Mouse (Mus musculus) myocyte (in vitro differentiated cells): ENCODE results near the gene Ccdc61. TPM values are rescaled to one million over a fixed set of nuclear protein-coding genes. Genes with fewer than 3 reads are reported as not detected.
A peak's percentile ranks its signal among the peaks of the same experiment; 100 is the strongest.

Experiments used
- H3K27me3 ChIP-seq: one replicate; pipeline ENCODE4 v1.6.1; 2011; ENCODE audit not compliant: control insufficient read depth, insufficient read depth, insufficient read length
- H3K36me3 ChIP-seq: one replicate; pipeline ENCODE4 v1.6.1; 2011; ENCODE audit not compliant: control insufficient read depth, insufficient read depth
- H3K4me2 ChIP-seq: one replicate; pipeline ENCODE4 v1.6.1; 2011; ENCODE audit warnings: low read depth, control low read depth
- H3K4me3 ChIP-seq: one replicate; pipeline ENCODE4 v1.5.1; 2011; ENCODE audit warnings: mild to moderate bottlenecking, control low read depth, moderate library complexity
- H3K79me2 ChIP-seq: one replicate; pipeline ENCODE4 v1.6.1; 2011; ENCODE audit not compliant: control insufficient read depth, insufficient read depth
- H3ac ChIP-seq: one replicate; pipeline ENCODE4 v1.6.1; 2011; ENCODE audit not compliant: control insufficient read depth, insufficient read length
- CEBPB ChIP-seq: IDR thresholded peaks from 2 replicates; pipeline ENCODE4 v1.6.1; 2011; ENCODE audit warnings: mild to moderate bottlenecking, moderate library complexity; ENCODE audit not compliant: poor library complexity, insufficient read depth, severe bottlenecking
- E2F4 ChIP-seq: IDR thresholded peaks from one replicate; pipeline ENCODE4 v1.6.1; 2011; ENCODE audit warnings: mild to moderate bottlenecking, control low read depth, moderate library complexity; ENCODE audit not compliant: insufficient read depth
- MAX ChIP-seq: IDR thresholded peaks from one replicate; pipeline ENCODE4 v1.6.1; 2011; ENCODE audit warnings: low read depth, mild to moderate bottlenecking, control low read depth
- MYOD1 ChIP-seq, 3 experiments: IDR thresholded peaks; one replicate each; pipeline ENCODE4 v1.6.1; 2011; ENCODE audit warnings: control low read depth in 2 of 3, low read depth in 2 of 3, mild to moderate bottlenecking in 2 of 3, moderate library complexity in 1 of 3; ENCODE audit not compliant: insufficient read length in 2 of 3, control insufficient read depth in 1 of 3
- MYOG ChIP-seq, 3 experiments: IDR thresholded peaks; one replicate each; pipeline ENCODE4 v1.6.1; 2011; ENCODE audit warnings: control low read depth in 2 of 3, low read depth in 2 of 3, mild to moderate bottlenecking in 2 of 3; ENCODE audit not compliant: insufficient read length in 2 of 3, control insufficient read depth in 1 of 3, insufficient read depth in 1 of 3
- POLR2A ChIP-seq: IDR thresholded peaks from one replicate; pipeline ENCODE4 v1.6.1; 2011; ENCODE audit warnings: low read depth, mild to moderate bottlenecking, control low read depth, moderate library complexity; ENCODE audit not compliant: insufficient read length
- POLR2AphosphoS2 ChIP-seq: IDR thresholded peaks from one replicate; pipeline ENCODE4 v1.6.1; 2011; ENCODE audit warnings: low read depth, control low read depth; ENCODE audit not compliant: insufficient read length
- REST ChIP-seq: IDR thresholded peaks from one replicate; pipeline ENCODE4 v1.6.1; 2011; ENCODE audit warnings: mild to moderate bottlenecking, control low read depth, moderate library complexity; ENCODE audit not compliant: insufficient read depth, insufficient read length
- SRF ChIP-seq: IDR thresholded peaks from one replicate; pipeline ENCODE4 v1.6.1; 2011; ENCODE audit warnings: low read depth; ENCODE audit not compliant: control insufficient read depth, insufficient read length
- TCF12 ChIP-seq: IDR thresholded peaks from one replicate; pipeline ENCODE4 v1.6.1; 2011; ENCODE audit warnings: mild to moderate bottlenecking, control low read depth; ENCODE audit not compliant: poor library complexity, insufficient read depth, severe bottlenecking
- TCF3 ChIP-seq: IDR thresholded peaks from one replicate; pipeline ENCODE4 v1.6.1; 2011; ENCODE audit warnings: low read depth, control low read depth; ENCODE audit not compliant: insufficient read length
- USF1 ChIP-seq: IDR thresholded peaks from one replicate; pipeline ENCODE4 v1.6.1; 2011; ENCODE audit warnings: low read depth, mild to moderate bottlenecking, control low read depth, moderate library complexity
- polyA plus RNA-seq: library from polyadenylated mRNA; unstranded; fragments of >200 nt; fragmentation: generic; extraction: Trizol; gene quantifications from one replicate; pipeline ENCODE4 v1.2.1, GENCODE M21; 2012; ENCODE audit warnings: missing spikeins

Gene Ccdc61
- polyA plus RNA-seq, 1 experiment: 7.7 TPM

DNA sequence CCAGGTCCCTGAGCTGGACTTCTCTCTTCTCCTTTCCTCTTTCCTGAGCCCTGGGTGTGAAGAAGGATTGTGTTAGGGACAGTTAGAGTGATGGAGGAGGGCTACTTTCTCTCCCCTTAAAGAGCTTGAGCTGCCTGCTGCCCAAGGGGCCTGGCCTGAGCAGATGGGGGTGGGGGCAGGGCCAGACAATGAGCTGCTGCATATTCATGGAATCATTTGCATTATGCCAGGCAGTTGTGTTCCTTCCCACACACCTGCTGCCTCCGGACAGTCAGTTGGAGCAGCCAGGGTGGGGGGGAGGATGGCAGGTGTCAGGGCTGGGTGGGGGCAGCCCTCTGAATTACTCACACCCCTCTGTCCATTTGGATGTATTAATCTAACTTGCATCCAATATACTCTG is 32.2 kb upstream of the Ccdc61 start:
- TF ChIP-seq CEBPB (no peak), MYOD1 (IDR thresholded peaks at IDR 0.05; ENCODE audit: control insufficient read depth in 1 of 3, insufficient read length in 2 of 3, low read depth in 2 of 3) (peak in 1 of 3 experiments; percentile 30)
- Histone ChIP-seq H3K4me2 (no peak overlapping the region), H3K27me3 (peaks cover 25% of the 10 kb centered on the region)

DNA sequence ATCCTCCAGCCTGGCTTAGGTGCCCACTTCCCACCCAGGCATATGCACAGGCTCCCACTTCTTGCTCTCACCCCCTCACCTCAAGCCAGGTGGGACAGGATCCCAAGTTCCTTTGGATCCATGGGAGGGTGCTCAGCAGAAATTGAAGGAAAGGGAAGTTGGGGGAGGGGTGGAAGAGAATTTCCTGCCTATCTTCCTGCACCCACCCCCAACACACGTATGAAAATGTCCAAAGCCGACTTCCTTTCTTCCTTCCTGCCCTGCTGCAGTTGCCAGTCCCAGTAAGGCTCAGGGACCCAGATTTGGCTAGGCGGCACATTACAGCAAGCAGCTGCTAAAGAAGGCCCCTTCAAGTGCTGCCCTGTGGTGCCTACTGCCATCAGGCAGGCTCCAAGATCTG is 17.5 kb upstream of the Ccdc61 start:
- Histone ChIP-seq H3K27me3 (peaks cover 21% of the 10 kb centered on the region), H3K4me2 (no peak overlapping the region)

More for the DNA sequence above, 32.2 kb upstream of the Ccdc61 start:
- Histone ChIP-seq H3K36me3 (no peaks in the 10 kb centered on the region), H3K79me2 (no peaks in the 10 kb centered on the region), H3K4me3 (no peak overlapping the region), H3ac (no peak overlapping the region)

DNA sequence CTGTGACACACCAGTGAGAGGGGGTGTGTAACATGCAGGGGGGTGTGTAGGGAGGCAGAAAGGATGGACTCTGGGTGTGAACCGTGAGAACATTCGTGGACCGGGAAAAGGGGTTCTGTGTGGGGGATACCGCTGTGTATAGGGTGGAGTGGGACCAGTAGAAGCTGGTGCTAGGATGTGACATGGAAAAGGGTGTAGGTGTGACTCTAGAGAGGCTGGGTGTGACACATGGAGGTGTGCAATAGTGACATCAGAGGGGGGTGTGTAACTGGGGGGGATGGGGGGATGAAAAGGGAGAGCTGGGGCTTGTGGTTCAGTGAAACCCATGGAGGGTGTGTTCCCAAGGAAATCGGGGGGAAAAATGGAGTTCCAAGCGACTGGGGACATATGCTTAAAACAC is 16.7 kb upstream of the Ccdc61 start:
- Histone ChIP-seq H3K4me2 (no peak overlapping the region), H3K36me3 (no peaks in the 10 kb centered on the region), H3K27me3 (peaks cover 21% of the 10 kb centered on the region), H3K79me2 (no peaks in the 10 kb centered on the region), H3ac (no peak overlapping the region), H3K4me3 (no peak overlapping the region)
- no peak for TF ChIP-seq E2F4
- TF ChIP-seq TCF3: no peak
- no peak for TF ChIP-seq POLR2A
- no peak for TF ChIP-seq MYOD1 (IDR thresholded peaks at IDR 0.05; ENCODE audit: control insufficient read depth in 1 of 3, insufficient read length in 2 of 3, low read depth in 2 of 3)
- no peak for TF ChIP-seq SRF
- no peak for TF ChIP-seq REST
- no peak for TF ChIP-seq USF1
- TF ChIP-seq TCF12: no peak
- no peak for TF ChIP-seq POLR2AphosphoS2
- TF ChIP-seq MYOG (IDR thresholded peaks at IDR 0.05; ENCODE audit: control insufficient read depth in 1 of 3, insufficient read depth in 1 of 3, insufficient read length in 2 of 3, low read depth in 2 of 3): no peak
- TF ChIP-seq MAX: no peak

More for the DNA sequence above, 17.5 kb upstream of the Ccdc61 start:
- Histone ChIP-seq H3K4me3 (no peak overlapping the region), H3K36me3 (no peaks in the 10 kb centered on the region), H3ac (no peak overlapping the region), H3K79me2 (no peaks in the 10 kb centered on the region)
- TF ChIP-seq POLR2AphosphoS2 (no peak), SRF (no peak), MAX (no peak), USF1 (no peak), REST (no peak), TCF12 (no peak)

DNA sequence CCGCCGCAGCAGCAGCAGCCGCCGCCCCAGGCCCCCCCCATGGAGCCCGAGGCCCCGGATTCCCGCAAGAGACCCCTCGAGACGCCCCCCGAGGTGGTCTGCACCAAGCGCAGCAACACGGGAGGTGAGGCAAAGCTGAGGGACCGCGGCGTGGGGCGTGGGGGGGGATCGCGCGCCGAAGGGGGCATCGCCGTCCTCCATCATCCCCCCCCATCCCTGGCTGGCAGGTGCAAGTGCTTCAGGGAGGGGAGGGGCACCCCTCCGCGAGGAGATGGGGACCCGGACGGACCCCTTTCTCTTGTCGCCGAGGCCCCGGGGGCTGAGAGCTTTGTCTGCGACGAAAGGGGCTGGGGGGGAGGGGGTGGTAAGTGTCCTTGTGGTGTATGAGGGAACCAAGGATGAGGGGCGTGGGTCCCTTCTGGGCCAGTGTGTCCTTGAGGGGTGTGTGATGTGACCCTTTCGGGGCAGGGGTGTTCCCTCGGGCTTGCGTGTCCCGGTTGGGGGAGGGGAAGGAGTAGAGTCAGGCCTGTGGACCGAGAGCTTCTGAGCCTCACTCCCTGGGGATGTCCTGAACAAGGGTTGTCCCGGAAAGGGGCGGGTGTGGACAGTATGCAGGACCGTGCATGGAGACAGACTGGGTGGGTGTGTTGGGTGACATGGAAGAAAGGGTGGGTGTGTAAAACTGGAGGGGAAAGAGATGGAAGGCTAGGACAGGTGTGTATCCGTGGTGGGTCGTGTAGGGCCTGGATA is 16.0 kb upstream of the Ccdc61 start:
- Histone ChIP-seq H3K79me2 (no peaks in the 10 kb centered on the region), H3ac (no peak overlapping the region), H3K27me3 (peaks cover 21% of the 10 kb centered on the region), H3K36me3 (no peaks in the 10 kb centered on the region), H3K4me2 (no peak overlapping the region), H3K4me3 (no peak overlapping the region)
- TF ChIP-seq MYOG (IDR thresholded peaks at IDR 0.05; ENCODE audit: control insufficient read depth in 1 of 3, insufficient read depth in 1 of 3, insufficient read length in 2 of 3, low read depth in 2 of 3) (no peak), USF1 (no peak), TCF3 (no peak), MAX (no peak), CEBPB (no peak), SRF (no peak), E2F4 (no peak), POLR2A (no peak), POLR2AphosphoS2 (no peak), MYOD1 (IDR thresholded peaks at IDR 0.05; ENCODE audit: control insufficient read depth in 1 of 3, insufficient read length in 2 of 3, low read depth in 2 of 3) (no peak)

DNA sequence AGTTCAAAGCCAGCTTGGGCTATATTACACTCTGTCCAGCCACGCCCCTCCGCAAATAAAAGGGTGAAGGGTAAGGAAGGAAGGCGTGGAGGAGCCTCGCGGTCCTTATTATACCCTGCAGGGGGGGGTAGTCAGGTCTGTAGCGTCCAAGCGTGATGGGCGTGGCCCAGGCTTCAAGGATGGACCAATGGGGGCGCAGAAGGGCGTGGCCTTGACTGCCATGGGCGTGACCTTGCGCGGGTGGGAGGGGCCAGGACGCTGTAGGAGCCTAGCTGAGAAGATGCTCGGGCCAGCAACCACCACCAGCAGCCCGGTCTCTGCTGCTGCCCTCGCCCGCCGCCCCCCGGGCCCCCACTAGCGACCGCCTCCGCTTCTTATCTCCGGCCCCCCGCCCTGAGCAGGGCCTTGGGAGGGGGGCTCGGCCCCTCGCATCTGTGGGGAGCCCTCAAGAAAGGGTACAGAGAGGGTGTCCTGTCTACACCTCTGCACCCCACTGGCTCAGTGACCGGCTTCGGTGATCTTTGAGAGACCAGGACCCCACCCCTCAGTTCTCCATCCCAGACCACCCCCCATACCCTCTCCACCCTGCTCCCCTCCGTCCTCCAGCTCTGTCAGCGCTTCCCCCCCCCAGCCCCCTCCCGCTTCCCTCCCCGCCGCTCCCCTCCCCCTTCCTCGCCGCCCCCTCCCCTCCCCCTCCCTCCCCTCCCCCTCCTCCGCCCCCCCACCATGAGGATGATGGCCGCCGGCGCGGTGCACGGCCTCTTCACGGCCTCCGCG is 15.1 kb upstream of the Ccdc61 start, which contains the start of gene Nova2:
Gene Nova2 (plus strand): TSS at position 727 of the 777 bp plus-strand sequence.
- H3K4me2 ChIP-seq: peak within 1 kb of the TSS; percentile 38
- peaks cover 21% of the 10 kb centered on the region for H3K27me3 ChIP-seq
- TF ChIP-seq POLR2AphosphoS2 (no peak), MYOG (IDR thresholded peaks at IDR 0.05; ENCODE audit: control insufficient read depth in 1 of 3, insufficient read depth in 1 of 3, insufficient read length in 2 of 3, low read depth in 2 of 3) (no peak), MYOD1 (IDR thresholded peaks at IDR 0.05; ENCODE audit: control insufficient read depth in 1 of 3, insufficient read length in 2 of 3, low read depth in 2 of 3) (no peak), E2F4 (no peak), CEBPB (no peak), TCF12 (no peak), REST (no peak), TCF3 (no peak), POLR2A (no peak), USF1 (no peak), SRF (no peak), MAX (no peak)

More for the DNA sequence above, 15.1 kb upstream of the Ccdc61 start, which contains the start of gene Nova2:
- H3K4me3 ChIP-seq: no peak within 1 kb of the TSS
- H3K36me3 ChIP-seq: no peaks in the 10 kb centered on the region
- no peaks in the 10 kb centered on the region for H3K79me2 ChIP-seq
- H3ac ChIP-seq: no peak within 1 kb of the TSS
